Mouse (Mus musculus): Measurements from ENCODE around the gene Man1a.

- TF ChIP-seq CTCF (IDR thresholded peaks at IDR 0.05; ENCODE audit: extremely low read depth, insufficient read depth, insufficient read length, insufficient replicate concordance) = no peak
- no peak for TF ChIP-seq POLR2A (IDR thresholded peaks at IDR 0.05; ENCODE audit: low read depth, low read length)
These were observed 160.7 kb downstream of the Man1a start for GRCm38 (mm10) chr10:53915719-53916118.

All from spleen, adult 2 months (tissue).